Mouse (Mus musculus): ENCODE data around the gene Lpgat1.

Gene Lpgat1

DNA sequence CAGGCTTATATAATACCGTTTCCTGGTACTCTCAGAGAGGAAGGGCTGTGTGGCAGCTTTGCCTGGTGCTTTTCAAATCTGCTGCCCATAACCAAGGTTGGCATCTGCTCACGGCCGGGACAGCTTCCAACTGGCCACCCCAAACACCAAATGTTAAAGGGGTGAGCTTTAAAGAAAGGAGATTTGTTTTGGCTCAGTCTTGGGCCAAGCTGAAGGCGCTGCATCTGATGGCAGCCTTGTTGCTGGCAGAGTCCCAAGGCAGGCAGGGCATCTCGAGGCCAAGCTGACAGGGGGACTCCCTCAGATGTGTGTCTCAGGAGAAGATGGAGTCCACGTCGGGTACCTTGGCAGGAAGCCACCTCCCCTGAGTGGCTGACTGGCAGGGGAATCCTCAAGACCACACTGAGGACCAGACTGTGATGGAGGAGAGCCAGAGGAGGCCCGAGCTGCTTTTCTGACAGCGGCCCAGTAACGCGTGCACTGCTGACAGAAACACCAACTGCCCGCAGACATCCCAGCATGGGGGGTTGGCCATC lies 91.1 kb downstream of the Lpgat1 start:
- DNase-seq, result peak; percentile 94

DNA sequence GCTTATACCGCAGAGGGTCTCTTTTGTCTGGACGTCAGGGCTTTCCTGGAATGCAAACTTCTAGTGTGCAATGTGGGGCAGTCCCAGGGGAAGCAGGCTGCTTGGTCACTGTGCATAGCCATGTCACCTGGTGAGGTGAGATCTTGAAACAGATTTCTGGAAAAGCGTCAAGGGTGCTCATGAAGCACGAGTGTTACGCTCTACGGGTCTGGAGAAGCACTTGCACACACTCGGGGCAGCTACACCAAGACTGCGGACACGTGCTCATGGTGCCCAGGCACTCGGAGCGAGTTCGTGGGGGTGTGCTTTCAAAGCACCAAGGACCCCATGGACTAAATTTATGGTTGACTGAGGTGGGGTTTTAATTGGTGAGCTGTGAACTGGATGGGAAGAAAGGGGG lies 94.1 kb downstream of the Lpgat1 start:
- no peak for DNase-seq

DNA sequence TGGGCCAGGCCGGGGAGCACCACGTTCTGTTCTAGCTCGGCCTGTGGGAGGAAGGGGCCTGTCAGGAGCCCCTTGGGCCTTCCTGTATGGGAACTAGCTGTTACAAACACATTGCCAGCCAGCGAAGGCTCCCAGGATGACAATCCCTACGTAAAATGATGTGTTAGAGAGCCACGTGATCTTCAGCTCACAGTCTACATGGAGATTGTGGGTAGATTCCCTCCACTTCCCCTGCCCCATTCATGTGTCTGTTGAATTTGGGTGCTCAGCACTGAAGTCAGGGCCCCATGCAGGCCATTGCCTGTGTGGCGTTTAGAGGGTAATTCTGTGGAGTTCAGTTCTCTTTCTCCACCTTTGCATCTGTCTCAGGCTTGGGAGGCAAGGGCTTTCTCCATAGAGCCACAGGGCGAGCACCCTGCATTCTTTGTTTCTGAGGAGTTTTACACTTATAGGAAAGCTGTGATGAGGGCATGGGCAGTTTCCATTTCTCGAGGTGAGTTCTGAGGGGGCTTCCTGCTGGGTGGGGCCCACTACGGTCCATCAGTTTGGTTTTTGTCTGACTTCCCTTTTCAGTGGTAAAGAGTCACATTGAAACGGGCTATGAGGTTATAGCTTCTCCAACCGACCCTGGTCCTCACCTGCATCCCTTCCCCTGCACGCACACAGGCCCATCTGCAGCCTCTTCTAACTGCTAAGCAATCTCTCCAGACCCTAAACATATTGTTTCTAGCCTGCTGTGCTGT lies 95.5 kb downstream of the Lpgat1 start:
- no peak for DNase-seq

DNA sequence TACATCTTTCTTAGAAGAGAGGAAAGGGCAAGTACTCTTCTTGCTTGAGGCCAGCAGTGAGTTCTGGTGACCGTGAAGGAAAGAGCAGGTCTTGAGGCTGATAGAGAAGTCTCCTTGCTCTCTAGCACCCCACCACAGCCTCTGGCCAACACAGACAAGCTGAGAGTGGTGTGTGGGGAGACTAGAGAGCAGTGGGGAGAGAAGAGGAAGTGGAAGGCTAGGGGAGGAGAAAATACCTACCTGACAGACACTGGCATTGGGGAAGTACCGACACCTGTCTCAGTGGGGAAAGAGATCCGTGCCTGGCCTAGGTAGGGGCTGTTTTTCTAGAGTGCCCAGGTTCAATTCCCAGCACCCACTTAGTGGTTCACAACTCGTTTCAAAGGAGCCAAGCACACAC lies 96.6 kb downstream of the Lpgat1 start:
- no peak for DNase-seq

DNA sequence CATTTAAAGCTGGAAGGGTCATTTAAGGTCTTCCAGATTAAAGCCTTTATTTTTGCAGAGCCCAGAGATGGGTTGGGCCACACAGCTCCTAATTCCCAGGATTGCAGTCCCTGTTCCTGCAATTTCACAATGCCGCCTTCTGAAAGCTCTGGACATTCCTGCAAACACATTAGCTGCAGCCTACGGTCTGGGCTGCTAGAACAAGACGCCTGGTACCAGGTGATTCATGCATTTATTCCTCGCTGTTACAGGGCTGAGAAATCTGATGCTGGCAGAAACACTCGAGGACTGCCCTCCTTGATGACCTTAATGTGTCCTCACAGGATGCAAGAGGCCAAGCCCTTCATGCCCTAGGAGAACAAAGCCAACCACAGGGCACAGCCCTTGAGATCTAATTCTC lies 97.3 kb downstream of the Lpgat1 start:
- DNase-seq, result no peak

DNA sequence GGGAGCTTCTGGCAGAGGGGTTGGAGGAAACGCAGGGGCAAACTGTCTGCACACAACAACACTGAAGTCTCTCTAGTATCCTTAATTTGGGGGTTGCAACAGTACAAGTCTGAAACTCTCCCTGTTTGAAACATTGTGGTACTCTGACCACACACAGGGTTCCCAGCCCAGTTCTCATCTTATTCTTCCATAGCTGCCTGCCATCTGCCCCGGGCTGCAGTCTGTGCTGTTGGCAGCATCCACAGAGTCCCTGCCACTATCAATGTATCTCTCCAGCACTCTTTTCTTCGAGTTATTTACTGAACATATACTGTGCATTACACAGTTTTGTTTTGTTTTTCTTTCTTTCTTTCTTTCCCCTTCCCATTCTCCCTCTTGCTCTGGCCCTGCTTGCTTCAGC lies 99.0 kb downstream of the Lpgat1 start:
- DNase-seq, result no peak

DNA sequence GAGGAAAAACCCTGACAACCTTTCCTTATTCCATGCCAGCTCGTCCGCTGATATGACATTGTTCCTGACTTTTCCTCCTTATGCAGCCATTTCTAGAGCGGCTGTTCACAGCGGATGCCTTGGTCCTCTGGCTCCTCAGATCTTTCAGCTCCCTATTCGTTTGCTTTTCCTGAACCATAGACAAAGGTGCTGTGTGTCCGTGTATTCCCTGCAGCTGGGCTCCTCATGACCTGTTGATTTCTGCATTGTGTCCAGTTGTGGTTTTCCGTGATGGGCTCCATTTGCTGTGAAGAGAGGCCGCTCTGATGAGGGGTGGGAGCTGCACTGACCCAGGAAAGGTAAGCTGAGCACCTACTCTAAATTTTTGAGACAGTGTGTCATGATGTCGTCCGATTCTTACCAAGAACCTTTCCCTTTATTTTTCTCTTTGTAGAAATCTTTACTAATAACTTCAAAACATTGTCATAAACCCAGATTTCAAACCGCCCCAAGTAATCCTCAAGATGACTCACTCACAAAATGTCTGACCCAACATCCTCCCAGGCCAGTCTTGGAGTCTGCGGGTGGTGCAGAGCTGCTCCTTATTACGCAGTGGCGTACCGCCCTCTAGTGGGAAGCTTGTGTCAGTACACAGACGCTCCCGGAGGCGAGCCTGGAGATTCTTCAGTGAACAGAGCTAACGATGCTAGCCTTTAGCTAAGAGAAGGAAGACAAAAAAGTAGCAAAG lies 99.9 kb downstream of the Lpgat1 start:
- DNase-seq, result peak; percentile 85

DNA sequence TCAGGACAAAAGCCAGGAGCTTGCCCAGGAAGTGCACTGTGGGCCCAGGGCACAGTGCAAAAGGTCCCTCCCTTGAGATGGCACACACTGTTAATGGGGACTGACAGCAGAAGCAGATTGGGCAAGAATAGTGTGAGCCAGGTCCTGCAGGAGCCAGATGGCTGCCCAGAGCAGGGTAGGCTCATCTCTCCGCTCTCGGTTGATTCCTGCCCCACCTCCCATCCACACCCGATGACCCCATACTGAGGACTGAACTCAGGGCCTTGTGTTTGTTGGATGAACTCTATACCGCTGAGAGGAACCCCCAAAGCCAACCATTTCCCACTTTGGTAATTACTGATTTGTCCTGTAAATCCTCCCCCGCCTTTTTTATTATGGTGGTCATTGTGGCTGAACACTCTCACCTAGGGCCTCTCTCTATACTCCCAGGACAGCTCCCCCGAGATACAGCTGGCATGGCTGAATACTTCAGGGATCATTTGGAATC lies 100.6 kb downstream of the Lpgat1 start:
- DNase-seq, result no peak

DNA sequence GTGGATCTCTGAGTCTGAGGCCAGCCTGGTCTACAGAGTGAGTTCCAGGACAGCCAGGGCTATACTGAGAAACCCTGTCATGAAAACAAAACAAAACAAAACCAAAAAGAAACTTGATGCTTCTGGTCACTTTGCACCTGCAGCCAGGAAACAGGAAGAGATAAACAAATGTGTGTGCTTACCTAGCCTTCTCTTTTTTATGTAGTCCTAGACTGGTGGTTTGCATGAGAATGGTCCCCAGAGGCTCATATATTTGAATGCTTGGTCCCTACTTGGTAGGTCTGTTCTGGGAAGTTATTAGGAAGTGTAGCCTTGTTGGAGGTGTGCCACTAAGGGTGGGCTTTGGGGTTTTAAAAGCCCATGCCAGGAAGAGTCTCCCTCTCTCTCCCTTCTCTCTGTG lies 101.4 kb downstream of the Lpgat1 start:
- DNase-seq, result no peak

DNA sequence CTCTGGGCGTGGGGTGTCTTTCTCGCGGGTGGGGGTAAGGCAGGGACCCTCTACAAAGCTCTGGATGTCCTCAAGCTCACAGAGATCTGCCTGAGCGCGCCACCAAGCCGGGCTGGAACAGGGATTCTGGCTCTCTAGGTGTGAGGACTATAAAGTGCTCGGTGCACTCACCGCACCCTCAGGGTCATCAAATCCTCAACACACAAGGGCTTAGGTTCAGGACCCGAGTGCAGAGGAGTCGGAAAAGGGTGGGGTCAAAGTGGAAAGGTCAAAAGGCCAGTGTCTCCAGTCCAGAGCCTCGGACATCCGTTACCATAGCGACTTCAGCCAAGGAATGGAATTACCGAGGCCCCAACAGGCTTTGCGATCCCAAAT lies 103.3 kb downstream of the Lpgat1 start:
- DNase-seq, result no peak

DNA sequence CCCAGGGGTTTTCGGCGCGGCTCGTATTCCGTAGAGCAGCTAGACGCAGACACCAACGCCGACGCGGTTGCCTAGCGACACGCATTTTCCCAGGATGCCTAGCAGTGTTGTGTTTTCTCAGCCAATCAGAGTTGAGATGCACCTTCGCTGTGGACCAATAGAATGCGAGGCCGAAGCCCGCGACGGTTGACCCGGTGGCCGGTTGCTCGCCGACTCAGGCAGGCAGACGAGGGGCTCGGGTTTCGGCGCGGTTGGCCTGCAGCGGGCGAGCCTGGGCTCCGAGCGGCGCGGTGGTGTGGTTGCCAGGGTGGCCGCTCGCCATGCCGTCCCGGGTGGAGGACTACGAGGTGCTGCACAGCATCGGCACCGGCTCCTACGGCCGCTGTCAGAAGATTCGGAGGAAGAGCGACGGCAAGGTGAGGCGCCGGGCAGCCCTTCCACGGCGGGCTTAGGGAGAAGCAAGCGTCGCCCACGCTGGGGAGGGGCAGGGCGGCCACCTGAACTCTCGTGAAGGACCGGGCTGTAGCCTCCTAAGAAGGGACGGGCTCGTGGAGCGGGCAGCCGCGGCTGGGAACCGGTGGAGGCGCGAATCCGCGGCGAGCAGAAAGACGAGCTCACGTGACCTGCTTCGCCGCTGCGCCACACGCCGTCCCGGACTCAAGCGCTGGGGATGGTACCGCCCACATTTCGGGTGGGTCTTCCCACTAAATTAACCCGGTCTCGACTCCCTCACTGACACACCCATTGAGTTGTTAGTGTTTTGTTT lies 103.9 kb downstream of the Lpgat1 start, which contains the start of gene Nek2:
Nek2 (plus strand) TSS at position 119 of the 766 bp plus-strand sequence.
- peak; percentile 93 for DNase-seq

DNA sequence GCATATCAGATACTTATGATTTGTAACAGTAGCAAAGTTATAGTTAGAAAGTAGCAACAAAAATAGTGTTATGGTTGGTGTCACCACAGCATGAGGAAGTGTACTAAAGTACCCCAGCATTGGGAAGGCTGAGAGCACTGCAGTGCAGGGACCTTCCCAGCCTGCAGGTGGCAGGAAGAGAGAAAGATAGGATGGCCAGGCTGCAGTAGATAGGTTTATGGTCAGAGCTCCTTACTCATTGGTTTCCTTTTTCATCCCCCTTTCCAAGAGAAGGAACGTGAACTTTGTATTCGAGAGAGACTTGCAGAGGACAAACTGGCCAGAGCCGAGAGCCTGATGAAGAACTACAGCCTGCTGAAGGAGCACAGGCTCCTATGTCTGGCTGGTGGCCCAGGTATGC lies 111.5 kb downstream of the Lpgat1 start:
- no peak for DNase-seq

DNA sequence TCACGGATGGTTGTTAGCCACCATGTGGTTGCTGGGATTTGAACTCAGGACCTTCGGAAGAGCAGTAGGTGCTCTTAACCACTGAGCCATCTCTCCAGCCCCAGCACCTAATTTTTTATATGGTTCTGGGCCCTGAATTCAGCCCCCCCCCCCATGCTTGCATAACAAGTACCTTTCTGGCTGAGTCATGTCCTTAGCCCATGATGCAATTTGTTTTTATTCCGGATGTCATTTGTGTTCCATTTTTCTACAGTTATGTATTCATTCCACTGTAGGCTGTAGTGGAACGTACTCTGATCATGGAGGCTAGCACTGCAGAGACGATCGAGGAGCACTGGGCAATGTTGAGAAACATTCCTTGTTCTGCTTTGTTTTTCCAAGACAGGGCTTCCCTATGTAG lies 115.8 kb downstream of the Lpgat1 start:
- no peak for DNase-seq
